Mouse (Mus musculus) MEL (cell line): ENCODE results near the gene Amigo3. TPM values are rescaled to one million over a fixed set of nuclear protein-coding genes. Genes with fewer than 3 reads are reported as not detected.

Experiments
- DNase-seq: peaks from one replicate; pipeline ENCODE4 v3.0.0; 2011; ENCODE audit warnings: low read depth, low spot score
- H3K27ac ChIP-seq: 2 replicates; pipeline ENCODE4 v1.5.1; 2012; ENCODE audit warnings: low read depth, mild to moderate bottlenecking, control low read depth, low read length, moderate library complexity; ENCODE audit not compliant: control insufficient read depth
- H3K27me3 ChIP-seq, 2 experiments: fragments of 150-350 bp in 1 of 2; sonication (generic) in 1 of 2; 2 replicates each; pipeline ENCODE4 v1.6.1; 2012; ENCODE audit warnings: low read length in 2 of 2, mild to moderate bottlenecking in 2 of 2, improper control_type of control experiment in 1 of 2, moderate library complexity in 1 of 2; ENCODE audit not compliant: insufficient read depth in 2 of 2, control insufficient read depth in 1 of 2
- H3K36me3 ChIP-seq, 2 experiments: 2 replicates each; pipeline ENCODE4 v1.6.1; 2012 to 2014; ENCODE audit warnings: low read length in 2 of 2, improper control_type of control experiment in 1 of 2, inconsistent platforms in 1 of 2, mild to moderate bottlenecking in 1 of 2; ENCODE audit not compliant: insufficient read depth in 2 of 2, control insufficient read depth in 1 of 2
- H3K4me1 ChIP-seq, 2 experiments: fragments of 150-350 bp in 1 of 2; sonication (generic) in 1 of 2; 2 replicates each; pipeline ENCODE4 v1.6.1; 2012; ENCODE audit warnings: low read length in 2 of 2, improper control_type of control experiment in 1 of 2, mild to moderate bottlenecking in 1 of 2; ENCODE audit not compliant: insufficient read depth in 2 of 2, control insufficient read depth in 1 of 2
- H3K4me3 ChIP-seq, 2 experiments: fragments of 150-350 bp in 1 of 2; sonication (generic) in 1 of 2; 2 replicates each; pipeline ENCODE4 v1.5.1; 2012; ENCODE audit warnings: low read depth in 2 of 2, low read length in 2 of 2, mild to moderate bottlenecking in 2 of 2, moderate library complexity in 2 of 2, control low read depth in 1 of 2, improper control_type of control experiment in 1 of 2; ENCODE audit not compliant: control insufficient read depth in 1 of 2, insufficient read depth in 1 of 2
- H3K79me2 ChIP-seq: 2 replicates; pipeline ENCODE4 v1.6.1; 2012; ENCODE audit warnings: mild to moderate bottlenecking, low read length, moderate library complexity; ENCODE audit not compliant: control insufficient read depth, poor library complexity, insufficient read depth
- H3K9ac ChIP-seq: 2 replicates; pipeline ENCODE4 v1.6.1; 2012; ENCODE audit warnings: low read depth, mild to moderate bottlenecking, control low read depth, low read length, moderate library complexity; ENCODE audit not compliant: control insufficient read depth, poor library complexity, severe bottlenecking
- H3K9me3 ChIP-seq: fragments of 150-350 bp; sonication (generic); replicated peaks from 2 replicates; pipeline ENCODE4 v1.6.1; 2012; ENCODE audit warnings: mild to moderate bottlenecking, low read length, improper control_type of control experiment, moderate library complexity; ENCODE audit not compliant: insufficient read depth
- BHLHE40 ChIP-seq: IDR thresholded peaks from 2 replicates; pipeline ENCODE4 v1.6.1; 2012; ENCODE audit warnings: low read depth, mild to moderate bottlenecking, inconsistent platforms, low read length, improper control_type of control experiment, borderline replicate concordance
- CHD1 ChIP-seq: IDR thresholded peaks from 2 replicates; pipeline ENCODE4 v1.6.1; 2012; ENCODE audit warnings: low read depth, mild to moderate bottlenecking, inconsistent platforms, low read length, improper control_type of control experiment
- EP300 ChIP-seq, 2 experiments: IDR thresholded peaks; 2 replicates each; pipeline ENCODE4 v1.6.1; 2011; ENCODE audit warnings: improper control_type of control experiment in 2 of 2, low read length in 2 of 2, low read depth in 1 of 2, mild to moderate bottlenecking in 1 of 2
- ETS1 ChIP-seq: IDR thresholded peaks from 2 replicates; pipeline ENCODE4 v1.6.1; 2012; ENCODE audit warnings: low read depth, mild to moderate bottlenecking, inconsistent platforms, low read length, improper control_type of control experiment, moderate library complexity
- GATA1 ChIP-seq: IDR thresholded peaks from 2 replicates; pipeline ENCODE4 v1.6.1; 2011; ENCODE audit warnings: low read depth, low read length, improper control_type of control experiment
- HCFC1 ChIP-seq: IDR thresholded peaks from 2 replicates; pipeline ENCODE4 v1.6.1; 2012; ENCODE audit warnings: low read depth, mild to moderate bottlenecking, inconsistent platforms, low read length, improper control_type of control experiment, moderate library complexity
- JUND ChIP-seq: IDR thresholded peaks from 2 replicates; pipeline ENCODE4 v1.6.1; 2011; ENCODE audit warnings: low read depth, mild to moderate bottlenecking, improper control_type of control experiment, low read length
- KAT2A ChIP-seq: conservative IDR thresholded peaks from 2 replicates; pipeline ENCODE4 v1.6.1; 2012; ENCODE audit warnings: low read depth, low read length, improper control_type of control experiment, inconsistent platforms
- MAFK ChIP-seq: IDR thresholded peaks from 2 replicates; pipeline ENCODE4 v1.6.1; 2011; ENCODE audit warnings: low read depth, mild to moderate bottlenecking, low read length, improper control_type of control experiment, borderline replicate concordance
- MAX ChIP-seq: IDR thresholded peaks from 2 replicates; pipeline ENCODE4 v1.6.1; 2011; ENCODE audit warnings: low read length, improper control_type of control experiment
- MAZ ChIP-seq: IDR thresholded peaks from 2 replicates; pipeline ENCODE4 v1.6.1; 2012; ENCODE audit warnings: low read depth, mild to moderate bottlenecking, inconsistent platforms, low read length, improper control_type of control experiment
- MEF2A ChIP-seq: IDR thresholded peaks from 2 replicates; pipeline ENCODE4 v1.6.1; 2014; ENCODE audit warnings: low read depth, mild to moderate bottlenecking, inconsistent platforms, low read length, improper control_type of control experiment; ENCODE audit not compliant: poor library complexity, insufficient replicate concordance, severe bottlenecking; ENCODE audit errors: extremely low read depth
- MXI1 ChIP-seq: IDR thresholded peaks from 2 replicates; pipeline ENCODE4 v1.6.1; 2011; ENCODE audit warnings: mild to moderate bottlenecking, low read depth, low read length, improper control_type of control experiment
- NRF1 ChIP-seq: IDR thresholded peaks from 2 replicates; pipeline ENCODE4 v1.6.1; 2014; ENCODE audit warnings: low read depth, mild to moderate bottlenecking, inconsistent platforms, low read length, improper control_type of control experiment, moderate library complexity; ENCODE audit not compliant: poor library complexity, insufficient read depth, severe bottlenecking
- POLR2A ChIP-seq, 2 experiments: IDR thresholded peaks; 2 replicates each; pipeline ENCODE4 v1.6.1; 2011 to 2012; ENCODE audit warnings: low read length in 2 of 2, mild to moderate bottlenecking in 2 of 2, control low read depth in 1 of 2, improper control_type of control experiment in 1 of 2, low read depth in 1 of 2, moderate library complexity in 1 of 2; ENCODE audit not compliant: control insufficient read depth in 1 of 2, insufficient read depth in 1 of 2, poor library complexity in 1 of 2
- RCOR1 ChIP-seq: IDR thresholded peaks from 2 replicates; pipeline ENCODE4 v1.6.1; 2012; ENCODE audit warnings: low read depth, mild to moderate bottlenecking, inconsistent platforms, low read length, improper control_type of control experiment
- SMC3 ChIP-seq: IDR thresholded peaks from 2 replicates; pipeline ENCODE4 v1.6.1; 2011; ENCODE audit warnings: low read depth, low read length, improper control_type of control experiment
- TBP ChIP-seq: IDR thresholded peaks from 2 replicates; pipeline ENCODE4 v1.8.0; 2011; ENCODE audit warnings: low read depth, low read length, improper control_type of control experiment
- UBTF ChIP-seq: IDR thresholded peaks from 2 replicates; pipeline ENCODE4 v1.6.1; 2012; ENCODE audit warnings: low read depth, mild to moderate bottlenecking, inconsistent platforms, low read length, improper control_type of control experiment, moderate library complexity, borderline replicate concordance; ENCODE audit not compliant: insufficient read depth
- USF2 ChIP-seq, 2 experiments: IDR thresholded peaks; 2 replicates each; pipeline ENCODE4 v1.6.1; 2011 to 2012; ENCODE audit warnings: improper control_type of control experiment in 2 of 2, low read length in 2 of 2, borderline replicate concordance in 1 of 2, inconsistent platforms in 1 of 2, low read depth in 1 of 2, mild to moderate bottlenecking in 1 of 2; ENCODE audit not compliant: insufficient read depth in 1 of 2
- ZKSCAN1 ChIP-seq: IDR thresholded peaks from 2 replicates; pipeline ENCODE4 v1.6.1; 2012; ENCODE audit warnings: low read depth, mild to moderate bottlenecking, inconsistent platforms, low read length, improper control_type of control experiment, moderate library complexity
- ZMIZ1 ChIP-seq: IDR thresholded peaks from 2 replicates; pipeline ENCODE4 v1.6.1; 2012; ENCODE audit warnings: low read depth, mild to moderate bottlenecking, inconsistent platforms, low read length, improper control_type of control experiment, moderate library complexity
- polyA plus RNA-seq, 2 experiments: library from polyadenylated mRNA; stranded (reverse) in 1 of 2; unstranded in 1 of 2; fragments of >175 nt in 1 of 2; fragments of >200 nt in 1 of 2; gene quantifications; 2 replicates each; pipeline versions ENCODE4 v1.2.1 to v1.2.4; 2012; ENCODE audit warnings: low replicate concordance in 2 of 2, low read depth in 1 of 2; ENCODE audit not compliant: insufficient read length in 2 of 2, insufficient read depth in 1 of 2, missing spikeins in 1 of 2
- total RNA-seq: library from RNA; depleted of rRNA; stranded (reverse); fragments of 300-350 nt; gene quantifications from 2 replicates; pipeline ENCODE4 v1.2.3, GENCODE M21; 2012

Gene Amigo3
- total and polyA plus RNA-seq, 3 experiments: 2.2 to 3.4 TPM; not detected in 1

- DNase-seq: no peak
- TF ChIP-seq NRF1 (no peak), ZMIZ1 (0 out of 2 replicates have a peak, but pooled peaks have one; percentile 8)
- Histone ChIP-seq H3K9me3 (no peaks in the 10 kb centered on the region), H3K27me3 (no peaks in the 10 kb centered on the region), H3K9ac (no peak overlapping the region), H3K4me3 (no peak overlapping the region), H3K36me3 (peaks cover 2 to 9% of the 10 kb centered on the region in 2 experiments), H3K4me1 (peaks cover 0 to 18% of the 10 kb centered on the region in 2 experiments; a peak in 2 of 4 replicates), H3K27ac (no peak overlapping the region), H3K79me2 (peaks cover 7% of the 10 kb centered on the region)
Observed at GRCm38 (mm10) chr9:108082549-108082948, 29.6 kb downstream of the Amigo3 start.

GRCm38 (mm10) chr9:108082988-108083431 is 30.1 kb downstream of the Amigo3 start, which contains the start of gene Rnf123:
Gene Rnf123 (minus strand): TSS chr9:108083346.
- no peak within 1 kb of the TSS for H3K27ac ChIP-seq
- H3K27me3 ChIP-seq: no peaks in the 10 kb centered on the region
- no peak within 1 kb of the TSS for H3K4me3 ChIP-seq
- peaks cover 0 to 14% of the 10 kb centered on the region in 2 experiments; a peak in 2 of 4 replicates for H3K4me1 ChIP-seq
- no peaks in the 10 kb centered on the region for H3K9me3 ChIP-seq
- TF ChIP-seq KAT2A (no peak), MAX (no peak), TBP (no peak), ZMIZ1 (0 out of 2 replicates have a peak, but pooled peaks have one; percentile 6)
- peaks cover 2 to 5% of the 10 kb centered on the region in 2 experiments for H3K36me3 ChIP-seq
- no peak for DNase-seq
- no peak within 1 kb of the TSS for H3K9ac ChIP-seq
- H3K79me2 ChIP-seq: peaks cover 3% of the 10 kb centered on the region; the same call in 1 of the 2 replicates

- Histone ChIP-seq H3K4me1 (peaks cover 0 to 12% of the 10 kb centered on the region in 2 experiments; a peak in 2 of 4 replicates), H3K36me3 (peaks cover 3 to 5% of the 10 kb centered on the region in 2 experiments), H3K27me3 (no peaks in the 10 kb centered on the region), H3K27ac (no peak overlapping the region), H3K4me3 (no peak overlapping the region), H3K9me3 (no peaks in the 10 kb centered on the region), H3K9ac (no peak overlapping the region), H3K79me2 (peaks cover 3% of the 10 kb centered on the region; the same call in 1 of the 2 replicates)
- TF ChIP-seq ZKSCAN1 (no peak), EP300 (IDR thresholded peaks at IDR 0.05; ENCODE audit: low read depth in 1 of 2, low read length in 2 of 2) (no peak), UBTF (no peak), MXI1 (no peak; the same call in 1 of the 2 replicates), MAZ (no peak), USF2 (IDR thresholded peaks at IDR 0.05; ENCODE audit: borderline replicate concordance in 1 of 2, insufficient read depth in 1 of 2, low read depth in 1 of 2, low read length in 2 of 2) (no peak), MAX (no peak), JUND (no peak), MEF2A (no peak), NRF1 (no peak), RCOR1 (no peak), MAFK (no peak), BHLHE40 (no peak), SMC3 (no peak), CHD1 (no peak), GATA1 (no peak), POLR2A (IDR thresholded peaks at IDR 0.05; ENCODE audit: control insufficient read depth in 1 of 2, insufficient read depth in 1 of 2, low read depth in 1 of 2, low read length in 2 of 2, poor library complexity in 1 of 2) (no peak; a peak in 1 of 4 replicates), ETS1 (no peak), HCFC1 (no peak)
- no peak for DNase-seq
Observed at GRCm38 (mm10) chr9:108083561-108083960, 30.6 kb downstream of the Amigo3 start.
